Mouse (Mus musculus) kidney, adult 2 months (tissue): ENCODE results near the gene Ext2. TPM values are rescaled to one million over a fixed set of nuclear protein-coding genes. Genes with fewer than 3 reads are reported as not detected.

ENCODE experiments used
- DNase-seq: peaks from one replicate; pipeline ENCODE4 v3.0.0; 2021
- H3K27ac ChIP-seq: fragments of 200-500 bp; 2 replicates; pipeline ENCODE4 v1.5.1; 2012; ENCODE audit warnings: low read depth, low read length, control low read depth, inconsistent platforms; ENCODE audit not compliant: insufficient read depth
- H3K27me3 ChIP-seq: fragments of 200-500 bp; replicated peaks from 2 replicates; pipeline ENCODE4 v1.6.1; 2012; ENCODE audit warnings: mild to moderate bottlenecking, moderate library complexity, low read length, inconsistent platforms; ENCODE audit not compliant: control insufficient read depth, insufficient read depth
- H3K36me3 ChIP-seq: fragments of 200-500 bp; 2 replicates; pipeline ENCODE4 v1.6.1; 2012; ENCODE audit warnings: mild to moderate bottlenecking, moderate library complexity, low read length, inconsistent platforms; ENCODE audit not compliant: control insufficient read depth, insufficient read depth
- H3K4me1 ChIP-seq: fragments of 200-500 bp; 2 replicates; pipeline ENCODE4 v1.6.1; 2011; ENCODE audit warnings: low read length; ENCODE audit not compliant: control insufficient read depth, insufficient read depth
- H3K4me3 ChIP-seq: fragments of 200-500 bp; 2 replicates; pipeline ENCODE4 v1.5.1; 2011; ENCODE audit warnings: mild to moderate bottlenecking, low read depth, low read length, control low read depth; ENCODE audit not compliant: insufficient read depth
- CTCF ChIP-seq: fragments of 200-500 bp; conservative IDR thresholded peaks from 2 replicates; pipeline ENCODE4 v1.5.1; 2011; ENCODE audit warnings: low read depth, mild to moderate bottlenecking, control low read depth, low read length, moderate library complexity, mixed read lengths; ENCODE audit not compliant: insufficient read depth, insufficient read length
- POLR2A ChIP-seq: fragments of 200-500 bp; IDR thresholded peaks from one replicate; pipeline ENCODE4 v1.6.1; 2011; ENCODE audit warnings: low read depth, low read length, control low read depth
- WGBS: fragments of 180-500 bp; shearing (Covaris S2); methylation state at CpG from one replicate; pipeline ENCODE4 v1.1.7; 2018; 5-methylcytosine and 5-hydroxymethylcytosine counted together
- polyA plus RNA-seq: library from polyadenylated mRNA; depleted of rRNA; stranded (reverse); fragments of >200 nt; gene quantifications from 2 replicates; pipeline ENCODE4 v1.2.3, GENCODE M21; 2012

Ext2 gene
- polyA plus RNA-seq, 1 experiment: 46.5 TPM

GRCm38 (mm10) chr2:93835596-93835995 lies 13.2 kb upstream of the Ext2 start:
- TF ChIP-seq POLR2A (no peak), CTCF (no peak)
- 80% methylated on average over 11 of the region's 11 CpGs for WGBS

GRCm38 (mm10) chr2:93823519-93823918 lies 1.2 kb upstream of the Ext2 start:
- no peak overlapping the region for H3K27ac ChIP-seq
- H3K27me3 ChIP-seq: no peaks in the 10 kb centered on the region
- H3K4me3 ChIP-seq: no peak overlapping the region
- TF ChIP-seq POLR2A: no peak
- TF ChIP-seq CTCF: peak; percentile 100
- peaks cover 6% of the 10 kb centered on the region; the same call in 1 of the 2 replicates for H3K4me1 ChIP-seq
- DNase-seq: peak; percentile 90
- WGBS: 16% methylated on average over 8 of the region's 8 CpGs
- no peaks in the 10 kb centered on the region for H3K36me3 ChIP-seq

More at GRCm38 (mm10) chr2:93835596-93835995, 13.2 kb upstream of the Ext2 start:
- Histone ChIP-seq H3K36me3 (no peaks in the 10 kb centered on the region), H3K4me1 (no peaks in the 10 kb centered on the region), H3K27me3 (no peaks in the 10 kb centered on the region), H3K27ac (no peak overlapping the region), H3K4me3 (no peak overlapping the region)
- no peak for DNase-seq

GRCm38 (mm10) chr2:93817791-93818190 lies 4.6 kb downstream of the Ext2 start:
- H3K4me3 ChIP-seq: no peak overlapping the region
- no peaks in the 10 kb centered on the region for H3K27me3 ChIP-seq
- H3K4me1 ChIP-seq: peaks cover 6% of the 10 kb centered on the region; the same call in 1 of the 2 replicates
- TF ChIP-seq POLR2A (no peak), CTCF (no peak)
- 95% methylated on average over 5 of the region's 5 CpGs for WGBS
- DNase-seq: no peak
- no peaks in the 10 kb centered on the region for H3K36me3 ChIP-seq
- H3K27ac ChIP-seq: no peak overlapping the region

- H3K4me3 ChIP-seq: no peak overlapping the region
- H3K4me1 ChIP-seq: no peaks in the 10 kb centered on the region
- no peak for TF ChIP-seq CTCF
- no peak for TF ChIP-seq POLR2A
- peaks cover 2% of the 10 kb centered on the region; the same call in 1 of the 2 replicates for H3K36me3 ChIP-seq
- H3K27me3 ChIP-seq: no peaks in the 10 kb centered on the region
- no peak overlapping the region for H3K27ac ChIP-seq
- 92% methylated on average over 22 of the region's 22 CpGs for WGBS
- no peak for DNase-seq
Observed at GRCm38 (mm10) chr2:93813343-93813742, 9.0 kb downstream of the Ext2 start.

- Histone ChIP-seq H3K4me1 (no peaks in the 10 kb centered on the region), H3K27me3 (no peaks in the 10 kb centered on the region), H3K36me3 (peaks cover 2% of the 10 kb centered on the region; the same call in 1 of the 2 replicates), H3K4me3 (no peak overlapping the region), H3K27ac (no peak overlapping the region)
- DNase-seq: peak; percentile 55
- no peak for TF ChIP-seq POLR2A
- peak; percentile 89 for TF ChIP-seq CTCF
- 45% methylated on average over 4 of the region's 4 CpGs for WGBS
Observed at GRCm38 (mm10) chr2:93811812-93812211, 10.6 kb downstream of the Ext2 start.

- WGBS: 13% methylated on average over 2 of the region's 2 CpGs
- peak; percentile 54 for DNase-seq
- Histone ChIP-seq H3K4me1 (no peaks in the 10 kb centered on the region), H3K27me3 (no peaks in the 10 kb centered on the region), H3K36me3 (peaks cover 2% of the 10 kb centered on the region; the same call in 1 of the 2 replicates), H3K27ac (no peak overlapping the region), H3K4me3 (no peak overlapping the region)
- no peak for TF ChIP-seq POLR2A
- TF ChIP-seq CTCF: peak; percentile 96
Observed at GRCm38 (mm10) chr2:93809931-93810330, 12.4 kb downstream of the Ext2 start.

- H3K36me3 ChIP-seq: peaks cover 2% of the 10 kb centered on the region; the same call in 1 of the 2 replicates
- no peaks in the 10 kb centered on the region for H3K4me1 ChIP-seq
- no peak overlapping the region for H3K4me3 ChIP-seq
- TF ChIP-seq POLR2A: no peak
- WGBS: 83% methylated on average over 5 of the region's 5 CpGs
- no peak for DNase-seq
- no peaks in the 10 kb centered on the region for H3K27me3 ChIP-seq
- no peak overlapping the region for H3K27ac ChIP-seq
Observed at GRCm38 (mm10) chr2:93808071-93808470, 14.3 kb downstream of the Ext2 start.
